Mouse (Mus musculus) T-helper 2 cell (primary cell): ENCODE data around the gene Nrn1l.

Source experiments
- in situ Hi-C: fragments of 300-600 bp; cut with MboI, MseI; formaldehyde crosslinking; loops from one replicate; pipeline ENCODE4 v1.15.1; 2025; ENCODE audit warnings: high pct_unique_total_duplicates

The Nrn1l gene

DNA sequence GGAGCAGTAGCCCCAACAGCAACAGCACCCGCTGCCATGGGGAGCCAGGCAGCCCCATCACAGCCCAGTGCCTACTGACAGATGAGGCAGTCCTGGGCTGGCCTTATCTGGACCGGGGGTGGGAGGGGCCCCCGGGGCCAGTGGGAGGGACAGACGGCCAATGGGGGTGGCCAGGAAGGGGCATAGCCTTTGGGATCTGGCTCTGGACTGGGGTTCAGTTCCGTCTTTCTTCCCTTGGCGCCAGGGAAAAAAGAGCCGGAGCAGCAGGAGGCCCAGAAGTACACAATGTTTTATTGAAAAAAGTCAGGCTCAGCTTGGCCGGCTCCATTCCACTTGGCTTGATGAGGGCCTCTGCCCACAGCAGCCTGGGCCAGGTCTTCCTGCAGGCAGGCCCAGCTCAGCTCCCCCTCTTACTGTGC is 50.0 kb downstream of the Nrn1l start, which contains the start of gene Lcat:
TSS of gene Lcat (minus strand) at position 62 of the 419 bp plus-strand sequence.
- in situ Hi-C loops, result no loop called here
